Mouse (Mus musculus) brain, embryonic 14.5 days (tissue): ENCODE measurements around the gene Ap2m1.

ENCODE experiments used
- CTCF ChIP-seq: fragments of 200-500 bp; IDR thresholded peaks from 2 replicates; pipeline ENCODE4 v1.5.1; 2012; ENCODE audit warnings: inconsistent platforms, mild to moderate bottlenecking, moderate library complexity, borderline replicate concordance; ENCODE audit not compliant: insufficient read depth, insufficient read length; ENCODE audit errors: extremely low read depth
- POLR2A ChIP-seq: fragments of 200-500 bp; IDR thresholded peaks from 2 replicates; pipeline ENCODE4 v1.6.1; 2012; ENCODE audit warnings: mild to moderate bottlenecking, inconsistent platforms, borderline replicate concordance; ENCODE audit not compliant: poor library complexity, insufficient read depth, insufficient read length, severe bottlenecking; ENCODE audit errors: extremely low read depth

GRCm38 (mm10) chr16:20493452-20493851, 41.8 kb upstream of the Ap2m1 start:
- TF ChIP-seq CTCF = no peak
- no peak for TF ChIP-seq POLR2A
